Mouse (Mus musculus): Measurements from ENCODE around the gene Wdr49.
A peak's percentile ranks its signal among the peaks of the same experiment; 100 is the strongest.
"Not testable (repeated sequence)": the region's sequence is repeated elsewhere in the genome, so short reads cannot be mapped to it uniquely, and the experiment has no call there.

Wdr49 gene

DNA sequence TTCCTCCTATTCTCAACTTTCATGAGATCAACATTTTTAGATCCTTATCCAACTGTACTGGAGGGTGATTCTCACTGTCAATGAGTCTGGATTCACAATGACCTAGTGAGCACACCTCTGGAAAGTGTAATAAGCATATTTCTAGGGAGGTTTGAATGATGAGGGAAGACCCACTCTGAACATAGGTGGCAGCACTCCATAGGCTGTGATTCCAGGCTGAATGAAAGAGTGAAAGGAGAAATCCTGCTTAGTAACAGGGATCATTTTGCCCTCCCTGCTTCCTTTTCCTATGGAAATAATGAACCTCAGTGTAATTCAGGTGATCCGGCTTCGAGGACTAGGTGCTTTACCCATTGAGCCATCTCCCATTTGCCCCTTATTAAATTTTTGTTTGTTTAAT, 180.9 kb downstream of the Wdr49 start:
- no peak for DNase-seq (ENCODE audit: low spot score in 2 of 2)

DNA sequence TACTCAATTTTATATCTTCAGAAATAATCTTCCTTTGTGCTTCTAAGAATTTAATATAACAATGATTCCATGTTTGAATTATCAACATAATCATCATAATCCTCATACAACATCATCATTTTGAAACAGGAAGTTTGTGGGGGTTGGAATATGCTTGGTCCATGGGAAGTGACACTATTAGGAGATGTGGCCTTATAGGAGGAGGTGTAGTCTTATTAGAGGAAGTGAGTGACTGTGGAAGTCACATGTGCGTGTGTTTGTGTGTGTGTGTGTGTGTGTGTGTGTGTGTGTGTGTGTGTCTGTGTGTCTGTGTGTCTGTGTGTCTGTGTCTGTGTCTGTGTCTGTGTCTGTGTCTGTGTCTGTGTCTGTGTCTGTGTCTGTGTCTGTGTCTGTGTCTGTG, 182.5 kb downstream of the Wdr49 start:
- DNase-seq (ENCODE audit: low spot score in 2 of 2), result not testable (repeated sequence)

DNA sequence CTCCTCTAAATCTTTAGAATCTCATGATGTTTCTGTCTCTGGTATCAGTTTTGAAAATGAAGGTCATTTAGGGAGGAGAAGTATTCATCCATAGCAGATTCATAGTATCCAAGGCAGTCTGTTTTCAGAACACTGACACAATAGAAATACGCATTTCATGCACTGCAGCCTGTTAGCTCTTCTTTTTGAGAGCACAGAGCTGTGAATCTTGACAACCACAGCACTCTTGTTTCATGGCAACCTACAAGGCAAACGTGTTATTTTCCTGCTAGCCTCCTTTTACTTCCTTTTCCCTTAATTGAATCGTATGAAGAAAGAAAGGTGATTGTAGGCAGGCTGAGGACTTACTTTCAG, 184.2 kb downstream of the Wdr49 start:
- DNase-seq (ENCODE audit: low spot score in 2 of 2), result peak in 1 of 2 experiments; percentile 4

DNA sequence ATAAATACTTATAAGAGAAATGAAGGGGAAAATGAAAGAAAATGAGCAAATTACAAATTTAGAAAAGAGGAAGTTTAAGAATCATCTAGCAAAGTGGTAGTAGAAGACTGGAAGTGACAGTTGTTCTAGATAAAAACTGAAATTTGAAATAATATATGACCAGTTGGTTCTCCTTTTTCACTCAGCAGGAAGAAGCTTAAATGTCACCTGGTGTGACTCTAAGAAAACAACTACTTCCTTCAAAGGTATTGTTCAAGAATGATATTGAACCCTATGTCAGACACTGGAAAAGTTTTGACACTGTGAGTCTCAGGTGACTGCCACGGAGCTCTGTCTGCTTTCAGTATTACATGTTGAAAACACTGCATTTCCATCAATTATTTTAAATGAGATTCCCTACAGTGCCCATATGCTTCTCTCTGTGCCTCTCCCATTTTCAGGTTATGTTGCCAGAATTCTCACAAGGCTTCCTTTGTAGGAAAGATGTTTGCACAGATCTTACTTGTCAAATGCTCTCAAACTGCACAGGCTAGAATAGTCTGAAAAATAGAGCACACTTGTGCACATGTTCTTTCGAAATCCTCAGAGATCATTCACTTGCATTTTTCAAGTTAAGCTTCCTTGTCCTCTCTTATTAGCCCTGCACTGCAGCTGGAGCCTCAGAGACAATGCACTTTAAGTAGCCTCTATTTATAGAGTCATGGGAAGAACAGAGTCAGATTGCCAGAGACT, 184.8 kb downstream of the Wdr49 start:
- peak; percentile 4 to 8 for DNase-seq (ENCODE audit: low spot score in 2 of 2)

DNA sequence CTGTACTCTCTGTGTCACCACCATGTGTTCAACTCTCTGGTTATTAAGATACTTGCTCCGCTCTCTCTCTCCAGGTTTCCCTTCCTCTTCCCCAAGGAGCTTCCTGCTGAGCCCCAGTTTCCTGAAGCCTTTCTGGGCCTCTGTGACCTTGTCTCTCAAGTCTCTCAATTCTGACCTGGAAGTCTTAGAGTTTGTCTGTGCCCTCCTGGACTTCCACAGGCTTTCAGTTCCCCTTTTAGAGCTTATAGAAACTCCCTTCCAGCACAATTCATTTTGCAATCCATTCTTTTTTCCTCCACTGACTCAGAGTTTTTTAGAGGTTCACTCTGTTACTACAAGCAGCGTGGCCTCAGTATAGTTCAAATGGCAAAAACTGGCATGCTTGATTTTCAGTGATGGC, 188.7 kb downstream of the Wdr49 start:
- DNase-seq (ENCODE audit: low spot score in 2 of 2), result no peak

DNA sequence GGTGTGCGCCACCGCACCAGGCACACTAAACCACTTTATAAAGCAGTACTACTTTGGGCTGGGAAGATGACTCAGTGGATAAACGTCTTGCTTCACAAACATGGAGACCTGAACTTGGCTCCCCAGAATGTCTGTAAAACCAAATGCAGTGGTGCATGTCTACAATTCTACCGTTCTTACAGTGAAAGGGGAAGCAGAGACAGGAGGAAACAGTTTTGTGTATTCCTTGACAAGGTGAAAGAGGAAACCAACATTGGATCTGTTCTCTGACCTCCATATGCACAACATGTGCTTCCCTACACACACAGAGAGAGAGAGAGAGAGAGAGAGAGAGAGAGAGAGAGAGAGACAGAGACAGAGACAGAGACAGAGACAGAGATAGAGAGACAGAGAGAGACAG, 204.5 kb downstream of the Wdr49 start:
- DNase-seq (ENCODE audit: low spot score in 2 of 2), result no peak

DNA sequence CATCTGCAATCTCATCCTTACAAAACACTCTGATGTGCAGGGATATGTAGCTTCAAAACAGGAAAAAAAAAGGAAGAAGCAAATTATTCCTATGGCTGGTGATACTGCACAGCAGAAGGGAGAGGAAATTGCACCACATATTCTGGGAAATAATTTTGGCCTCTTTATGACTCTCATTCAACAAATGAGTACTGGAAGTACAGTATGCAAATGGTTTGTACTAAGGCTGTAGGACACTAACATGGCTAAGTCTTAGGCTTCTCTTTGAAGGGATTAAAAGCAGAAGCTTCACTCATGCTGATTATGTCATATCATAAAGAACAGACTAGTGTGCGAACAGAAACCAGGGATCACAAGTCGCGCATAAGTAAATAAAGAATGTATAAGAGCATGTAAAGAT, 205.4 kb downstream of the Wdr49 start:
- DNase-seq (ENCODE audit: low spot score in 2 of 2), result no peak

DNA sequence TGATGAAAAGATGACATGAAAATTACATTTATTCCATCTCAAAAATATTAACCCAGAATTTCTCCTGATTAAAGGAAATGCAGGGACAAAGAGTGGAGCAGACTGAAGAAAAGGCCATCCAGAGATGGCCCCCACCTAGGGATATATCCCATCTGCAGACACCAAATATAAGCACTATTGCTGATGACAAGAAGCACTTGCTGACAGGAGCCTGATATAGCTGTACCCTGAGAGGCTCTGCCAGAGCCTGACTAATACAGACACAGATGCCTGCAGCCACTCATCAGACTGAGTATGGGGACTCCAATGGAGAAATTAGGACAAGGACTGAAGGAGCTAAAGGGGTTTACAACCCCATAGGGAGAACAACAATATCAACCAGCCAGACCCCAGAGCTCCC, 206.8 kb downstream of the Wdr49 start:
- no peak for DNase-seq (ENCODE audit: low spot score in 2 of 2)

DNA sequence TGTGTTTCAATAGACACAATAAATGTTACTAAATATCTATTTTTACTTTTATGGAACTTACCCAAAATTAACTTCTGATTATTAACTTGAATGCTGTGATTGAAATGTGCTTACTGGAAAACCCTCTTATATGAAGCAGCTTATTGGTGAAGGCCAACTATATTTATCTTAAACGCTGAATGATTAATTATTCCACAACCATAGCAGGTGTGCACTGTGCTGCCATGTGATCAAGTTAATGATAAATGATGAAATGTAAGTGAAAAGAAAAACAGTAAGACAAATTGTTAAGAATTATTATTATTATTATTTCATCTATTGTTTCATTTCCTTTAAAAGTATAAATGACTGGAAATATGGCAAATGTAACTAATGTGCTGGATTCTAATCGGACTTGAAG, 212.0 kb downstream of the Wdr49 start, which contains the start of gene Serpini2:
Gene Serpini2 (minus strand): TSS at position 101 of the 400 bp plus-strand sequence.
- no peak for DNase-seq (ENCODE audit: low spot score in 2 of 2)

DNA sequence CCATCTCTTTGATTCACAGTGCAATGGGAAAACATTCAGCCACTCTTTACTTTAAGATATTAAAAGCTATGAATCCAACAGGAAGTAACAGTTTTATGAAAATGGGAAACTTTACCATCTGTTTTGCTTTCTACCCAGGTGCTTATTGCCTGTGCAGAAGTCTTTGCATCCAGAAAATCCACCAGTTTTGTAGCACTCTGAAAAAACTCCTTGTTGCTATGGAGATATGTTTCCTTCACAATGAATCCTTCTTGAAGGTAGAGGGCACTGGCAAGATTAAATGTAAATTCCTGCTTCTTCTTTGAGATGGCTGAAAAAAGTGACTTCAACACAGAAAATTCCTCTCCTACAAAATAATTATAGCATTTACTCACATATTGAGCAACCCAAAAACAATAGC, 222.6 kb downstream of the Wdr49 start:
- no peak for DNase-seq (ENCODE audit: low spot score in 2 of 2)

All from right cerebral cortex, adult 2 months (tissue).